Mouse (Mus musculus) embryonic facial prominence, embryonic 14.5 days (tissue): ENCODE measurements around the gene Map3k20. TPM values are rescaled to one million over a fixed set of nuclear protein-coding genes. Genes with fewer than 3 reads are reported as not detected.

Experiments
- ATAC-seq: fragments of 200-750 bp; cut with Nextera tagmentation; 2 replicates; pipeline ENCODE4 v1.8.0; 2017; ENCODE audit warnings: low read depth, moderate number of reproducible peaks, moderate TSS enrichment
- DNase-seq: peaks from one replicate; pipeline ENCODE4 v3.0.0-alpha.2; 2015; ENCODE audit warnings: low spot score
- H3K27ac ChIP-seq: fragments of 300-500 bp; sonication (generic); replicated peaks from 2 replicates; pipeline ENCODE4 v1.5.1; 2014; ENCODE audit warnings: low read depth, mild to moderate bottlenecking, low read length, moderate library complexity
- H3K27me3 ChIP-seq: fragments of 300-500 bp; sonication (generic); replicated peaks from 2 replicates; pipeline ENCODE4 v1.6.1; 2014; ENCODE audit warnings: low read length; ENCODE audit not compliant: control insufficient read depth, insufficient read depth
- H3K36me3 ChIP-seq: fragments of 300-500 bp; sonication (generic); 2 replicates; pipeline ENCODE4 v1.6.1; 2014; ENCODE audit warnings: low read length, mixed read lengths; ENCODE audit not compliant: control insufficient read depth, insufficient read depth
- H3K4me1 ChIP-seq: fragments of 300-500 bp; sonication (generic); 2 replicates; pipeline ENCODE4 v1.6.1; 2014; ENCODE audit warnings: antibody characterized with exemption, low read length; ENCODE audit not compliant: control insufficient read depth, insufficient read depth
- H3K4me2 ChIP-seq: fragments of 300-500 bp; sonication (generic); 2 replicates; pipeline ENCODE4 v1.6.1; 2014; ENCODE audit warnings: low read depth, mild to moderate bottlenecking, low read length, moderate library complexity, mixed read lengths
- H3K4me3 ChIP-seq: fragments of 300-500 bp; sonication (generic); 2 replicates; pipeline ENCODE4 v1.5.1; 2014; ENCODE audit warnings: low read depth, mild to moderate bottlenecking, low read length
- H3K9ac ChIP-seq: fragments of 300-500 bp; sonication (generic); 2 replicates; pipeline ENCODE4 v1.6.1; 2014; ENCODE audit warnings: low read depth, mild to moderate bottlenecking, low read length, moderate library complexity, mixed read lengths
- H3K9me3 ChIP-seq: fragments of 300-500 bp; sonication (generic); 2 replicates; pipeline ENCODE4 v1.6.1; 2016; ENCODE audit warnings: low read length; ENCODE audit not compliant: control insufficient read depth
- WGBS: fragments of 180-500 bp; shearing (Covaris S2); extraction: QIAGEN DNeasy Blood & Tissue Kit; methylation state at CpG from one replicate; pipeline ENCODE4 v1.1.7; 2014; 5-methylcytosine and 5-hydroxymethylcytosine counted together
- polyA plus RNA-seq: library from polyadenylated mRNA; unstranded; fragments of >200 nt; fragmentation: Nextera tagmentation; extraction: Ambion mirVana; gene quantifications from 2 replicates; pipeline ENCODE4 v1.2.1, GENCODE M21; 2014

Gene Map3k20
- polyA plus RNA-seq, 1 experiment from 2014 or later = 22.3 TPM

GRCm38 (mm10) chr2:72491650-72492049 is 206.2 kb downstream of the Map3k20 start:
- no peak overlapping the region for H3K4me2 ChIP-seq
- H3K27ac ChIP-seq = no peak overlapping the region
- no peaks in the 10 kb centered on the region for H3K9me3 ChIP-seq
- peaks cover 10% of the 10 kb centered on the region; the same call in 1 of the 2 replicates for H3K36me3 ChIP-seq
- H3K27me3 ChIP-seq = no peaks in the 10 kb centered on the region
- no peak overlapping the region for H3K4me3 ChIP-seq
- H3K9ac ChIP-seq = no peak overlapping the region
- ATAC-seq = no peak
- DNase-seq = no peak
- 49% methylated on average over 7 of the region's 7 CpGs for WGBS
- H3K4me1 ChIP-seq = no peaks in the 10 kb centered on the region

Other genes with a start within 250 kb of the Map3k20 start
- 81.5 and 99.4 TPM in 2 replicates for gene Cdca7, start 190.5 kb downstream of the Map3k20 start, polyA plus RNA-seq